Mouse (Mus musculus) ovary, postnatal 14 days (tissue): Measurements from ENCODE around the gene Fut1.
"Not testable (repeated sequence)": the region's sequence is repeated elsewhere in the genome, so short reads cannot be mapped to it uniquely, and the experiment has no call there.

Experiments used
- DNase-seq: peaks from one replicate; pipeline ENCODE4 v3.0.0; 2022; ENCODE audit warnings: low spot score

The Fut1 gene

GRCm38 (mm10) chr7:45638623-45639401 lies 21.7 kb downstream of the Fut1 start:
- DNase-seq, result peak; percentile 81

GRCm38 (mm10) chr7:45639561-45640027 lies 22.5 kb downstream of the Fut1 start, which contains the start of gene Mamstr:
TSS of gene Mamstr (plus strand) at chr7:45639977.
- no peak for DNase-seq

GRCm38 (mm10) chr7:45640191-45640957 lies 23.3 kb downstream of the Fut1 start:
- no peak for DNase-seq

GRCm38 (mm10) chr7:45641391-45642040 lies 24.4 kb downstream of the Fut1 start:
- no peak for DNase-seq

- DNase-seq, result no peak
Observed at GRCm38 (mm10) chr7:45642083-45642482, 25.0 kb downstream of the Fut1 start.

- DNase-seq, result no peak
Observed at GRCm38 (mm10) chr7:45642503-45643255, 25.6 kb downstream of the Fut1 start.

DNA sequence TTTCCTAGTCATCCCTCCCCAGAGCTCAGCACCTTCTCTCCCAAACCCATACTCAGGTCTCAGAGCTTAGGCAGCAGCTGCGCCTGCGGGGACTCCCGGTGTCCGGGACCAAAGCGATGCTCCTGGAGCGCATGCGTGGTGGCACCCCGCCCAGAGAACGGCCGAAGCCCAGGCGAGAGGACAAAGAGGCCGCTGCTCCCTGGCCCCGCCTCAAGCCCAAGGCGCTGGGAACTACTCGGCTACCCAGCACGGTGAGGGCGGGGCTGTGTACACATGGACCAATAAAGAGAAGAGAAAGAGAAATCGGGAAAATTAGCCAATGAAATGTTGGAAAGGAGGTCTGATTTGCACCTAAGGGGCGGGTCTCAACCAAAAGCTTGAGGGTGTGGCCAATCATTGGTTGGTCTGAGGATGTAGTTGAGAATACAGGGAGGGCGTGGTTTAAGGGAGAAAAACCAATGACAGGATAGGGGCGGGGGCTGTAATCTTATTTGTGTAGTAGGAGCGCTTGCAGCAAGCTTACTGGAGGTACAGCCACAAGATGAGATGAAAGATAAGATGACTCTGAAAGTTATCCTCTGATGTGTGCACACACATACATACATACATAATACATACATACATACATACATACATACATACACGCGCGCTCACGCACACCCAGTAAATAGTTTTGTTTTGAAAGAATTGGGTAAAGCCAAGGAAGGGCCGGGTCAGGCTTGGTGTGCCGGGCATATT lies 26.5 kb downstream of the Fut1 start:
- DNase-seq, result peak; percentile 90

GRCm38 (mm10) chr7:45644183-45644582 lies 27.1 kb downstream of the Fut1 start:
- no peak for DNase-seq

DNA sequence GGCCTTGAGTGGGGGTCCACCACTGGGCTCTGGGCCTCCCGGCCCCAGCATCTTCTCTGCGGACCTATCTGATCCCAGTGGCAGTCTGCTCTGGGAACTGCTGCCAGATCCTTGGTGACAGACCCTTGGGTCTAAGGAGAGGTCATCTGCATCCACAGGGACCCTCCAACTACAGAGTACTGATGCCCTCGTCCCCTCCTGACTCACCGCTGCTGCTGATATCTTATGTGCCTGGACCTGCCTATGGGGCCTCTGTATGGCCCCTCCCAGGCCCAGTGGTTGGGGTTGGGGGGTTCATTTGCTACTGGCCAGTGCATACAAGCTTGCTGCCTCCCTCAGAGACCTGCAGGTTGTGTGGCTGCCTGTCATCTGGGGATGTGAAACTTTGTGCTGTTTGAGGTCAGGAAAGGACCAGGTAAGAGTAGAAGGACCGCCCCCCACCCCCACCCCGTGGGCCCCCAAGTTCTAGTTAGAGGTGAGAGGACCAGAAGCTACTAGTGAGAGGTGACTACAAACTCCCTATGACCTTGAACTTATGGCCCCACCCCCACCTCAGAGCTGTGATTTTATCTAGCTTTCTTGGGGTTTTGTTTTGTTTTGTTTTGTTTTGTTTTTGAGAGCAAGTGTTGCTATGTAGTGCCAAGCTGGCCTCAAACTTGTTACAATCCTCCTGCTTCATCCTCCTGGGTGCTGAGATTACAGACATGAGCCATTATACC lies 27.9 kb downstream of the Fut1 start:
- DNase-seq, result no peak

- DNase-seq, result no peak
Observed at GRCm38 (mm10) chr7:45645591-45645971, 28.5 kb downstream of the Fut1 start.

- no peak for DNase-seq
Observed at GRCm38 (mm10) chr7:45646671-45647070, 29.6 kb downstream of the Fut1 start.

- no peak for DNase-seq
Observed at GRCm38 (mm10) chr7:45649351-45649750, 32.3 kb downstream of the Fut1 start.

DNA sequence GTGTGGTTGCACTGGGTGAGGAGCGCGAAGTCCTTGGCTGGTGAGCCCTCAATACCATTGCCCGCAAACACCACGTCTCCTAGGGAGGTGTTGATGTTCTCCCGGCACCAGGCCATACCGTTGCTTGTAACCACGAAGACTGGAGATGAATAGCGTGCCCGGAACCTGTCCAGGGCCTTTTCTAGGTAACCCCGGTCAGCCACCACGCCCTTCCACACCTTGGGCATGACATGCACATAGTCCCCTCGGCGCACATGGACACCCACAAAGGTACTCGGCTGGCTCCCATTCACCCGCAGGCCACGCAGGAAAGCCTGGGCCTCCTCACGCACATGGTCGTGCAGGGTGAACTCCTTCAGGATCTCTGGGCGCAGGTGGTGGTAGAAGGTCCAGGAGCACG lies 33.4 kb downstream of the Fut1 start:
- DNase-seq, result not testable (repeated sequence)

- no peak for DNase-seq
Observed at GRCm38 (mm10) chr7:45654424-45655047, 37.4 kb downstream of the Fut1 start.

GRCm38 (mm10) chr7:45660746-45661478 lies 43.8 kb downstream of the Fut1 start:
- DNase-seq, result no peak

DNA sequence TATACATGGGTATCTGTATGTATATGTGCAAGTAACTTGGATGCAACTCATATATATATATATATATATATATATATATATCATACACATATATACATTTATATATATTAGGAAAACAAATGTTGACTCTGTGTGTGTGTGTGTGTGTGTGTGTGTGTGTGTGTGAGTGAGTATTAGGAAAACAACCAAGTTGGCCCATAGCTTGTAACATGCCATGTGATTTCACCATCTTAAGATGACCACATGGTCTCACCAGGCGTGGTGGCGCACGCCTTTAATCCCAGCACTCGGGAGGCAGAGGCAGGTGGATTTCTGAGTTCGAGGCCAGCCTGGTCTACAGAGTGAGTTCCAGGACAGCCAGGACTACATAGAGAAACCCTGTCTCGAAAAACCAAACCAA lies 44.6 kb downstream of the Fut1 start:
- not testable (repeated sequence) for DNase-seq

- DNase-seq, result no peak
Observed at GRCm38 (mm10) chr7:45665303-45666138, 48.4 kb downstream of the Fut1 start.

DNA sequence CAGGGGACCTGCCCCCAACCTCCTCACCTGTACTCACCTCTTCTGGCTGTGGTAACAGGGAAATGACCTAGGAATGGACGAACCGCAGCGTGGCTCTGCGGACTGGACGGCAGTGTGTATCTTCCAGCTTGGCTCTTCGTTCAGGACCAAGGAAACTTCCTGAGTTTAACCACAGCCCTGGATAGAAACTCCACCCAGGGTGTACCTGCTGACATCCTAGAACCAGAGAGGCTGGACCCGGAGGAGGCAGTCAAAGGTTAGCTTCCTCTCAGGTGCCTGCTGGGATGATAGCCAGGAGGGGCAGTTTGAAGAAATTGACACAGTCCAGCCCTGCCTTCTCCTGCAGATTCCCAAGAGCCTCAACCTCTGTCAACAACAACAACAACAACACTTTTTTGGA lies 49.1 kb downstream of the Fut1 start, which contains the start of gene Fut2:
TSS of gene Fut2 (minus strand) at position 234 of the 400 bp plus-strand sequence.
- DNase-seq, result no peak
